Mouse (Mus musculus): ENCODE measurements at regions not wholly inside any gene's neighbourhood (a gene's known extent, or its start where the extent isn't known, plus 50 kb on each side); places are given as distances from the start of the nearest gene placed in this dataset.

- TF ChIP-seq EP300 (IDR thresholded peaks at IDR 0.05; ENCODE audit: low read depth) (no peak), CTCF (IDR thresholded peaks at IDR 0.05; ENCODE audit: low read depth) (no peak)
Observed at GRCm38 (mm10) chr12:16220561-16220960, 390.2 kb downstream of the Lpin1 start.
